Mouse (Mus musculus) liver, embryonic 15.5 days (tissue): ENCODE data around the gene Kcng1. TPM values are rescaled to one million over a fixed set of nuclear protein-coding genes. Genes with fewer than 3 reads are reported as not detected.

Experiments
- ATAC-seq: fragments of 200-750 bp; cut with Nextera tagmentation; 2 replicates; pipeline ENCODE4 v1.8.0; 2017; ENCODE audit warnings: moderate number of reproducible peaks, mild to moderate bottlenecking, moderate library complexity; ENCODE audit not compliant: insufficient read depth
- H3K27ac ChIP-seq: fragments of 300-500 bp; sonication (generic); replicated peaks from 2 replicates; pipeline ENCODE4 v1.5.1; 2015; ENCODE audit warnings: mild to moderate bottlenecking, inconsistent platforms
- H3K27me3 ChIP-seq: fragments of 300-500 bp; sonication (generic); 2 replicates; pipeline ENCODE4 v1.6.1; 2015; ENCODE audit warnings: mild to moderate bottlenecking, inconsistent platforms
- H3K36me3 ChIP-seq: fragments of 300-500 bp; sonication (generic); replicated peaks from 2 replicates; pipeline ENCODE4 v1.6.1; 2015; ENCODE audit warnings: moderate library complexity, mild to moderate bottlenecking, inconsistent platforms
- H3K4me1 ChIP-seq: fragments of 300-500 bp; sonication (generic); replicated peaks from 2 replicates; pipeline ENCODE4 v1.6.1; 2015; ENCODE audit warnings: inconsistent platforms
- H3K4me2 ChIP-seq: fragments of 300-500 bp; sonication (generic); 2 replicates; pipeline ENCODE4 v1.6.1; 2015; ENCODE audit warnings: moderate library complexity, mild to moderate bottlenecking, inconsistent platforms
- H3K4me3 ChIP-seq: fragments of 300-500 bp; sonication (generic); replicated peaks from 2 replicates; pipeline ENCODE4 v1.5.1; 2015; ENCODE audit warnings: mild to moderate bottlenecking, inconsistent platforms
- H3K9ac ChIP-seq: fragments of 300-500 bp; sonication (generic); 2 replicates; pipeline ENCODE4 v1.6.1; 2015; ENCODE audit warnings: moderate library complexity, mild to moderate bottlenecking, inconsistent platforms
- H3K9me3 ChIP-seq: fragments of 300-500 bp; sonication (generic); replicated peaks from 2 replicates; pipeline ENCODE4 v1.6.1; 2016; ENCODE audit warnings: inconsistent platforms
- WGBS: fragments of 180-500 bp; shearing (Covaris S2); methylation state at CpG from one replicate; pipeline ENCODE4 v1.1.7; 2015; ENCODE audit warnings: mixed read lengths; ENCODE audit not compliant: insufficient replicate concordance; 5-methylcytosine and 5-hydroxymethylcytosine counted together
- polyA plus RNA-seq: library from polyadenylated mRNA; unstranded; fragments of >200 nt; fragmentation: Nextera tagmentation; extraction: Ambion mirVana; gene quantifications from 2 replicates; pipeline ENCODE4 v1.2.1, GENCODE M21; 2015

Gene Kcng1
- polyA plus RNA-seq, 1 experiment from 2014 or later, result 0.07 TPM

DNA sequence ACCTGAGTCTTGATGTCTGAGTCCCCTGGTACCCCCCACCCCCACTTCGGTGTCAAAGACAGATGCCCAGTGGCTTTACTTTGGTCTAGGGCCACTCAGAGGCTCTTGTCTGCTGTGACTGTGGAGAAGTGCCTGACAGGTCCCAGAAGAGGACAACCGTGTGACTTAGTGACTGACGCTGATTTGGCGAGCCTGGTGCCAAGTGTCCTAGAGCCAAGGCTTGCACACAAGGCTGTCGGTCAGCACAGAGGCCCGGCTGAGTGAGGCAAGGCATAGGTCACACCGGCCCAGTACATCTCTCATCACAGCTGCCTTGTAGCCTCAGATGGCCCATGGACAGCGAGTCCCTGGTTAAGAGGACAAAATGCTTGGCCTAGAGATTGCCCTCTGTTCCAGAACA is 22.5 kb downstream of the Kcng1 start:
- Histone ChIP-seq H3K27me3 (peaks cover 31% of the 10 kb centered on the region), H3K36me3 (no peaks in the 10 kb centered on the region), H3K4me3 (no peak overlapping the region), H3K9me3 (no peaks in the 10 kb centered on the region), H3K4me2 (no peak overlapping the region), H3K9ac (no peak overlapping the region), H3K4me1 (no peaks in the 10 kb centered on the region), H3K27ac (no peak overlapping the region)
- WGBS, result 67% methylated on average over 8 of the region's 8 CpGs
- ATAC-seq, result no peak

DNA sequence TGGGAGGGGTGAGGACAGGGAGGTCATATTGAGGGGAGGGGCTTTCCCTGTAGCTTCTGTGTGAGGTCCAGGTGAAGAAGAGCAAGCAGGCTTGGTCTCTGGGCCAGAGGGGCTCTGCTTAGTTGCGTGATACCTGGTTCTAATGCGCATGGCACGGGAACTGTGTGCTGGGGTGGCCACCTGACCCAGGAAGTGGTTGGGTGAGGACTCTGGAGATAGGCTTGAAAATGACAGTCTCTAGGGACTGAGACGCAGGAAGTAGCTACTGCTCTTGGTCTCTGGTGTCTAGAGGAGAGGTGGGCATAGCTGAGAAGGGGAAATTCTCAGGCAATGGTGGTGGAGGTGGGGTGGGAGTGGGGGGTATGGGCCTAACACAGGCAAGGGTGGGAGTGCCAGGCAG is 24.3 kb downstream of the Kcng1 start:
- ATAC-seq, result no peak
- no peaks in the 10 kb centered on the region for H3K36me3 ChIP-seq
- no peaks in the 10 kb centered on the region for H3K9me3 ChIP-seq
- 42% methylated on average over 4 of the region's 4 CpGs for WGBS
- H3K27me3 ChIP-seq, result peaks cover 30% of the 10 kb centered on the region
- no peaks in the 10 kb centered on the region for H3K4me1 ChIP-seq
- H3K4me3 ChIP-seq, result no peak overlapping the region
- no peak overlapping the region for H3K9ac ChIP-seq
- H3K4me2 ChIP-seq, result no peak overlapping the region
- H3K27ac ChIP-seq, result no peak overlapping the region

DNA sequence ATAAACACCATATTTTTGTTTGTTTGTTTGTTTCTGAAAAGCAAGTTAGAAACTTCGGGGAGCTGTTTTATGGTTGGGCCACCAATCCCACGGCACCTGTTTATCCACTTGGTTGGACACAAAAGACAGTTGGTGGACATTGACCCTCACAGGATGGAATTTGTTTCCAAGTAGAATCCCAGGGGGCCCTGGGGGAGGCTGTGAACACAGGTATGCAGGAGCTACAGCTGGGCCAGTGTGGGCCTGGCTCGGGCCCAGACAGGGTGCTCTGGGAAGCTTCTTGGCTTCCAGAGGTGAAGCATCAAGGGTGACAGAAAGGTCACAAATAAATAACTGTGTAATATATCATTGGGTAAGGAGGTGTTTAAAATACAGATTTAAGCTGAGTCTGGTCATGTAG is 25.0 kb downstream of the Kcng1 start:
- 58% methylated on average over 3 of the region's 3 CpGs for WGBS
- ATAC-seq, result no peak

DNA sequence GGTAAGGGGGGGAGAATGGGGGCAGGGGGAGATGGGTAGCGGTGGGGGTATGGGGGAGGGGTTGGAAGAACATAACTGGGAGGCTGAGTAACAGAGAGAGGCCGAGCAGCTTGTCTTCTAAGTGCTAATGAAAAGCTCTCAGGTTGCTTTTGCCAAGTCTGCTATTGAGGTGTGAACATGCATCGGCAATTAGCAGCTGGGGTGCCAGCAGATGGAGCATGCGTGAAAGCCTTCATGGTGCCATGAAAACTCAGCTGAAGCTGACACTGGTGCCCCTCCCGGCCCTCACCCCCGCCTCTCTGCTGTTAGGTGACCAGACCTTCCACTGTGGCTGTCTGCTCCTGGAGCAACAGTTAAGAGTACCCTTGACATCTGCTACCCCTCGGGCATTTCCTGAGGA is 27.7 kb downstream of the Kcng1 start:
- H3K27ac ChIP-seq, result no peak overlapping the region
- no peak overlapping the region for H3K9ac ChIP-seq
- no peak overlapping the region for H3K4me3 ChIP-seq
- WGBS, result 24% methylated on average over 7 of the region's 7 CpGs
- H3K4me1 ChIP-seq, result no peaks in the 10 kb centered on the region
- no peaks in the 10 kb centered on the region for H3K9me3 ChIP-seq
- peaks cover 23% of the 10 kb centered on the region for H3K27me3 ChIP-seq
- no peaks in the 10 kb centered on the region for H3K36me3 ChIP-seq
- H3K4me2 ChIP-seq, result no peak overlapping the region
- no peak for ATAC-seq

More for the DNA sequence above, 25.0 kb downstream of the Kcng1 start:
- Histone ChIP-seq H3K9me3 (no peaks in the 10 kb centered on the region), H3K27me3 (peaks cover 30% of the 10 kb centered on the region), H3K9ac (no peak overlapping the region), H3K4me3 (no peak overlapping the region), H3K4me1 (no peaks in the 10 kb centered on the region), H3K27ac (no peak overlapping the region), H3K4me2 (no peak overlapping the region), H3K36me3 (no peaks in the 10 kb centered on the region)

DNA sequence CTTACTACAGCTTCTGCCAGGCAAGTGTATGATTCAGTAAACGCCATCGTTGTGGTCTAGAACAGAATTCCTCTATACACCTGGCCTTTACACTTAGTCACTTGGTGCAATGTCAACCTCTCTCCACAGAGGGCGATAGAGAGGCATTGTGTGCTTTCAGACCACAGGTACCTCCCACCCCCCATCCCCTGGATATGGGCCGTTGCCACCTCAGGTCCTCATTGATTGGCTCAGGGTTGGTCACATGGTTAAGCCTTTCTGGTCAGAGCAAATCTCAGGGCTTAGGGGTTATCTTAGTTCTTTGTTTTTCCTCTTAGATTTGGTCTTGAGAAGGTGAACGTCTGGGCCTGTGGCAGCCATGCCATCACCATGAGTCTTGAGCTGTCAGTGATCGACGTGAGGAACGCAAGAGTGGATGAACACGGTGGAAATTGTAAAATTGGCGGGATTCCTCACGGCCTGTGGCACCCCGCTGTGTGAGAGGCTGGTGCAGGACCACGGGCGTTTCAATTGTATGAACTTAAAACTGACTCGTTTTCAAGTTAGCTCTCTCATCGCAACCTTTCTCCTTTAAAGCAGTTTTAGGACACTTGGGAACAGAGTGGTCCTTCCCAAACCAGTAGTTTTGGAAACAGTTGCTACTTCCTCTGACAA is 28.8 kb downstream of the Kcng1 start:
- Histone ChIP-seq H3K4me2 (no peak overlapping the region), H3K4me3 (no peak overlapping the region), H3K27me3 (peaks cover 23% of the 10 kb centered on the region), H3K9me3 (no peaks in the 10 kb centered on the region), H3K9ac (no peak overlapping the region), H3K27ac (no peak overlapping the region), H3K36me3 (no peaks in the 10 kb centered on the region), H3K4me1 (no peaks in the 10 kb centered on the region)
- WGBS, result 17% methylated on average over 16 of the region's 16 CpGs
- no peak for ATAC-seq

DNA sequence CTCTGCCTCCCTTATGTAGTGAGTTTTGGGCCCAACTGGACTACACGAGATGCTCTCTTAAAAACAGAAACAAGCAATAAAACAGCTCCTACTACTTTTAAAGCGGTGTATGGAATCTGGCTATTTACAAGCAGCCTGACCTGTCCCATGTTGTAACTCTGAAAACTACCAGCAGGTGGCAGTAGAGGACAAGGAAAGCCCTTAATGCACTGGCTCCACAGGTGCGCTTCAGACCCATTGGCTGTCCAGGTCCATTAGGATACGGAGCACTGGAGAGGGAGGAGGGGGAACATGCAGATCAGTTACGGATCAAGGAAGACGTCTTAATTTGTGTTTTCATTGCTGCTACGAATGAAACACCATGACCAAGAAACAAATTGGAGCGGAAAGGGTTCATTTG is 31.3 kb downstream of the Kcng1 start:
- H3K9me3 ChIP-seq, result no peaks in the 10 kb centered on the region
- no peak for ATAC-seq
- no peak overlapping the region for H3K27ac ChIP-seq
- no peak overlapping the region for H3K4me3 ChIP-seq
- no peaks in the 10 kb centered on the region for H3K4me1 ChIP-seq
- H3K9ac ChIP-seq, result no peak overlapping the region
- H3K4me2 ChIP-seq, result no peak overlapping the region
- peaks cover 23% of the 10 kb centered on the region for H3K27me3 ChIP-seq
- no peaks in the 10 kb centered on the region for H3K36me3 ChIP-seq
- 18% methylated on average over 8 of the region's 8 CpGs for WGBS

DNA sequence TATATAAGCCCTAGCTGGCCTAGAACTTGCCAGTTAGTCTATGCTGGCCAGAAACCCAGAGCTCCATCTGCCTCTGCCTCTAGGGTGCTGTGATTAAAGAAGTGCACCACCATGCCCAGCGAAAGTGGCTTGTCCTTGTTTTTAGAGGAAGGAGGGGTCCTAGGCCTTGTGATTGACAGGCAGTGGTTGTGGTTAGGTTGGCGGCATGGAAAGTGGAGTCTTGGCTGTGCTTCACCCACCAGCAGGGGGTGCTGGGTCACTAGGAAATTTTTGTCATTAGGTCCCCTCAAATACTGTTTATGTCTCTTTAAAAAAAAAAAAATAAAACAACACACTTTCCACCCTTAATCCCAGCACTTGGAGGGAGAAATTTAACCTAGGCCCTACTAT is 32.7 kb downstream of the Kcng1 start:
- H3K9me3 ChIP-seq, result no peaks in the 10 kb centered on the region
- no peak for ATAC-seq
- WGBS, result 3% methylated on average over 2 of the region's 2 CpGs
- H3K4me1 ChIP-seq, result no peaks in the 10 kb centered on the region
- H3K27ac ChIP-seq, result no peak overlapping the region
- no peak overlapping the region for H3K4me3 ChIP-seq
- peaks cover 23% of the 10 kb centered on the region for H3K27me3 ChIP-seq
- H3K36me3 ChIP-seq, result no peaks in the 10 kb centered on the region
- no peak overlapping the region for H3K4me2 ChIP-seq
- no peak overlapping the region for H3K9ac ChIP-seq

DNA sequence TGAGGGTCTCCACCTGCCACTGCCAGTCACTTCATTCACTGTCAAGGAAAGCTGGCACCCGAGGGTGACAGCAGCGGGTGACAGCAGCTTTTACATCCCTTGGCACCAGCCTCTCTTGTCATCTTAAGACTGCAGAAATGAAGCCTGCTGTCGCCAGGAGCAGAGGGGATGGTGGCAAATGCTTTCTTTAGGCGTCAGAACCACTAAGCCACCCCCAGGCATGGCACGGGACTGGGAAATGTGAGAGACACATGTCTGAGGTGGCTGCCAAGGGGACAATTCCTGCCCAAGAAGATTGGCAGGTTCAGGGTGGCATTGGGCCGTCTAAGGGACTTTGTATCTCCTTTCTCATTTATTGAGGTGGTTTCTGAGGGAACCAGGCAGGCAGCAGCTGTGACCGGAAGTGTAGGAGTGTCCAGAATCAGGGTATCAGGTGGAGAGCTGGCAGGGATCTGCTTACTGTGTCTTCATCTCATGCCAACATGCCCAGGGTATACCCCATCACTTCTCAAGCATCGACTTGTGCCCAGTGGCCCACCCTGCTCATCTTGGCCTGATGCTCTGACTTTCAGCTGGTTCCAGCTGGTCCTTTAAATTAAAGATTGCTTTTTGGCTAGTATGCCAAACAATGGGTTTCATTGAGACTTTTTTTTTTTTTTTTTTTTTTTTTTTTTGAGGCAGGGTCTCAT is 33.2 kb downstream of the Kcng1 start:
- H3K4me3 ChIP-seq, result no peak overlapping the region
- ATAC-seq, result no peak
- peaks cover 23% of the 10 kb centered on the region for H3K27me3 ChIP-seq
- H3K27ac ChIP-seq, result no peak overlapping the region
- WGBS, result 57% methylated on average over 8 of the region's 8 CpGs
- no peaks in the 10 kb centered on the region for H3K4me1 ChIP-seq
- no peak overlapping the region for H3K4me2 ChIP-seq
- no peaks in the 10 kb centered on the region for H3K9me3 ChIP-seq
- no peaks in the 10 kb centered on the region for H3K36me3 ChIP-seq
- H3K9ac ChIP-seq, result no peak overlapping the region

DNA sequence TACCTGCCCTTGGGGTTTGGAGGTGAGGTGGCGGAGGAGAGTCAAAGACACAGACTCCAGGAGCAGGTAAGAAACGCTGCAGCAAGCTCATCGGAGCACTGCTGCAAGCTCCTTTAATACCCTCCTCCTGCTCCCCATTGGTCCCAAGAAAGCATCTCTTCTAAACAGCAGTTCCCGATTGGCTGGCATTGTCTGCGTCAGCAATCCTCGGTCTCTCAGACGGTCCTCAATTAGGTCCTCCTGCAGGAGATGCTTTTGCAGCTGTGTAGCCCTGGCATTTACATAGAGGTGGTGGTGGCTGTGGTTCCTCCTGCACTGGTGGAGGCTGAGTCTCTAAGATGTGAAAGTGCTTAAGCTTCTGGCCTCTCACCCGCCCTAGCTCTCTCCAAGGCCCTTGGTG is 36.0 kb downstream of the Kcng1 start:
- 28% methylated on average over 8 of the region's 8 CpGs for WGBS
- H3K9ac ChIP-seq, result no peak overlapping the region
- H3K4me3 ChIP-seq, result no peak overlapping the region
- peaks cover 4% of the 10 kb centered on the region; the same call in 1 of the 2 replicates for H3K27me3 ChIP-seq
- ATAC-seq, result no peak
- H3K4me1 ChIP-seq, result no peaks in the 10 kb centered on the region
- H3K9me3 ChIP-seq, result no peaks in the 10 kb centered on the region
- H3K36me3 ChIP-seq, result no peaks in the 10 kb centered on the region
- no peak overlapping the region for H3K4me2 ChIP-seq
- no peak overlapping the region for H3K27ac ChIP-seq

DNA sequence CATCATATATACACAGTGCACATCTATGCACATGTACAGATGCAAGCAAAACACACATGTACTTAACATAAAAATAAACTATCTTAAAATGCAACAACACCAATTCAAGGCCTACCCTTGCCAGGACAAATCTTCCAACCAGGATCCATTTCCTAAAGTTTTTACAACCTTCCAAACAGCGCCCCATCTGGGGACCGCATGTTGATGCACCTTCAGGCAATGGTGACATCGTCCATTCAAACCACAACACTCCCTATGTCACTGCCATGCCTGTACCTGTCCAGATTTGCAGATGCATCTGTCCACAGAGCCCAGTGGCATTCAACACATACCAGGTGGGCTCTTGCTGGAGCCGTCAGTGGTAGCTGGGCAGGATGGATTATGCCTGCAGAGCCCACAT is 38.3 kb downstream of the Kcng1 start:
- H3K4me3 ChIP-seq, result no peak overlapping the region
- no peak for ATAC-seq
- H3K4me2 ChIP-seq, result no peak overlapping the region
- no peak overlapping the region for H3K9ac ChIP-seq
- no peaks in the 10 kb centered on the region for H3K9me3 ChIP-seq
- H3K4me1 ChIP-seq, result no peaks in the 10 kb centered on the region
- H3K36me3 ChIP-seq, result no peaks in the 10 kb centered on the region
- 64% methylated on average over 4 of the region's 4 CpGs for WGBS
- H3K27me3 ChIP-seq, result peaks cover 4% of the 10 kb centered on the region; the same call in 1 of the 2 replicates
- no peak overlapping the region for H3K27ac ChIP-seq

DNA sequence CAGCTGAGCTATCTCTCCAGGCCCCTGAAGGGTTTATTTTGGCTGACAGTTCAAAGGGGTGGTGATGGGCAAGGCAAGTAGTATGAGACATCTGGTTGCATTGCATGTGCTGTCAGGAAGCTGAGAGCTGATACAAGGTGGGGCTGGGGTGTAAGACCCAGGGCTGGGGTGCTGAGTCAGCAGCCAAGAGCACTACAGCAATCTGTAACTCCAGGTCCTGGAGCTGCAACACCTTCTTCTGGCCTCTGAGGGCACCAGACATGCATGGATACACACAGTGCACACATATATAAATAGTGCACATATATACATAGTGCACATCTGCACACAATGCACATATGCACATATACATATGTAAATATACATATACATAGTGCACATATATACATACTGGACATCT is 38.7 kb downstream of the Kcng1 start:
- H3K27ac ChIP-seq, result no peak overlapping the region
- ATAC-seq, result no peak
- peaks cover 4% of the 10 kb centered on the region; the same call in 1 of the 2 replicates for H3K27me3 ChIP-seq
- H3K9me3 ChIP-seq, result no peaks in the 10 kb centered on the region
- no peak overlapping the region for H3K4me3 ChIP-seq
- H3K36me3 ChIP-seq, result no peaks in the 10 kb centered on the region
- no peak overlapping the region for H3K4me2 ChIP-seq
- H3K9ac ChIP-seq, result no peak overlapping the region
- no peaks in the 10 kb centered on the region for H3K4me1 ChIP-seq

DNA sequence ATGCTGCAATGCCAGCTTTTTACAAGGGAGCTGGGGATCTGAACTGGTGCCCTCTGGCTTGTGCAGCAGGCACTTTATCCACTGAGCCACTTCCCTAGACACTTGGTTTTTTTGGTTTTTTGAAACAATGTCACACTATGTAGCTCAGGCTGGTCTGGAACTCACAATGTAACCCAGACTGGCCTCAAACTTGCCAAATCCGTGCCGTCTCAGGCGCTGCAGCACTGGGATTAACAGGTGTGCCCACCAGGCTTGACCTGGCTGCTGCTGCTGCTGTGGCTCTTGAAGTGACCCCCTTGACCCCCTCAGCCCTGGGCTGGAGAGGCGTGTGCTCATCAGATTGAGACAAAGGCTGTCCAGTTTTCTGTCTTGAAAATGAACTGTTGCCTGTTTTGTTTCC is 43.2 kb downstream of the Kcng1 start:
- H3K4me1 ChIP-seq, result no peaks in the 10 kb centered on the region
- H3K9ac ChIP-seq, result no peak overlapping the region
- no peak overlapping the region for H3K4me3 ChIP-seq
- H3K9me3 ChIP-seq, result no peaks in the 10 kb centered on the region
- H3K27ac ChIP-seq, result no peak overlapping the region
- no peak overlapping the region for H3K4me2 ChIP-seq
- ATAC-seq, result no peak
- peaks cover 4% of the 10 kb centered on the region; the same call in 1 of the 2 replicates for H3K27me3 ChIP-seq
- 0 out of 2 replicates have a peak, but pooled peaks cover 6% of the 10 kb centered on the region for H3K36me3 ChIP-seq
- 65% methylated on average over 4 of the region's 4 CpGs for WGBS
